Mouse (Mus musculus): ENCODE data around the gene Nyap2.

DNA sequence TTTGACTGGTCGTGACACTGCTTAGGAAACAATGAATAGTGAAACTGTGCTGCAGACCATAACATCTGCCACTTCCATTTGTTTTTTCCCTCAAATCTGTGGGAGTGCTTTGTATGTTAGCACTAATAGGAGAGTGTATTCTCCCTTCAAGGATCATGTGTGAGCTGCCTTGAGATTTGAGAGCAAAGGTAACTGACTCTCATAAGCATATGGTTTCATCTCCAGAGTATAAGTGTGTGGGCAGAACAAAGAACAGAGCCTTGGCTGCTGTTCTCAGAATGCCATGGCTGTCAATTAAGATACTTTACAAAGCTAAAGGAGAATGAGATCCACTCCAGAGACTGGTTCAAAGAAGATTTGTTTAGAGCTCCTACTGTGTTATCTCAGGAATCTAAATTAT lies 96.6 kb downstream of the Nyap2 start:
- TF ChIP-seq CTCF (IDR thresholded peaks at IDR 0.05; ENCODE audit: low read depth, low read length) (no peak), POLR2A (IDR thresholded peaks at IDR 0.05; ENCODE audit: extremely low read depth, insufficient read depth, low read length) (no peak)

Data from liver, adult 2 months (tissue).